17 mouse cellular contexts compared by ENCODE assay signal in the genomic region with DNA sequence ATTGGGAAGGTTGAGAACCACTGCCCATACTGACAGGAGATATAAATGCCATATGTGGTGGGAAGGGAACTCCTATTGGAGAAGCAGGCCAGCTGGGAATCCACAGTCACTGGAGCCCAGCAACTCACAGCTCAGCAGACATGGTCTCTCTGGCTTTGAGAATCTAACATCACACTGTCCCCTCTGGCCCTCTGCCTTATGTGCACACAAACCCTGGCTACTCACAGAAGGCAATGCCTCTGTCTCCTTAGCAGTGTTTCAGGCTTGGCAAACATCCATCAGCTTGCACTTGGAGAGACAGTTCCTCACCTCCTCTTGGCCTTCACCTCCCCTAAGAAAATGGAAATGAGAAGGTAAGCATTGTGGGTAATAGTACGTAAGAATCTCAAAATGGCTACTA.
"Had no signal": no experiment of that assay in that cellular context is flagged by ENCODE, and none has a peak within 500 bp of the region (broad histone marks: within the 10 kb centered on the region; RNA-seq: fewer than 3 reads in every experiment).

No protein-coding gene starts in this region.

- H3K27me3 ChIP-seq: midbrain, embryonic 12.5 days; midbrain, embryonic 15.5 days; neural tube, embryonic 13.5 days; neural tube, embryonic 15.5 days had no signal

- H3K4me1 ChIP-seq: midbrain, embryonic 12.5 days; midbrain, embryonic 15.5 days; neural tube, embryonic 13.5 days; neural tube, embryonic 15.5 days had no signal

- H3K27ac ChIP-seq: midbrain, embryonic 10.5 days; midbrain, embryonic 12.5 days; midbrain, embryonic 15.5 days; neural tube, embryonic 13.5 days; neural tube, embryonic 15.5 days had no signal

- DNase-seq: lung, adult 2 months; lung, postnatal 10 days; lung, postnatal 4 days; retina, postnatal 1 day; right cerebral cortex, adult 18-20 months; right cerebral cortex, postnatal 25 days; right cerebral cortex, postnatal 4 days; spleen, adult 18-20 months; thymus, adult 18-20 months; thymus, postnatal 14 days; thymus, postnatal 36 days had no signal

- H3K36me3 ChIP-seq: midbrain, embryonic 10.5 days; midbrain, embryonic 12.5 days; midbrain, embryonic 15.5 days; neural tube, embryonic 13.5 days; neural tube, embryonic 15.5 days had no signal

- H3K4me2 ChIP-seq: midbrain, embryonic 12.5 days; midbrain, embryonic 15.5 days; neural tube, embryonic 13.5 days; neural tube, embryonic 15.5 days had no signal

- H3K9me3 ChIP-seq: midbrain, embryonic 10.5 days; midbrain, embryonic 12.5 days; midbrain, embryonic 15.5 days; neural tube, embryonic 13.5 days; neural tube, embryonic 15.5 days had no signal

- H3K4me3 ChIP-seq: midbrain, embryonic 10.5 days; midbrain, embryonic 12.5 days; midbrain, embryonic 15.5 days; myocyte; neural tube, embryonic 13.5 days; neural tube, embryonic 15.5 days had no signal

- H3K9ac ChIP-seq: midbrain, embryonic 12.5 days; midbrain, embryonic 15.5 days; neural tube, embryonic 13.5 days; neural tube, embryonic 15.5 days had no signal

- ATAC-seq: midbrain, embryonic 15.5 days had no signal
